Mouse (Mus musculus): ENCODE data around the gene Palm2. TPM values are rescaled to one million over a fixed set of nuclear protein-coding genes. Genes with fewer than 3 reads are reported as not detected.

Palm2 gene
- total RNA-seq, 1 experiment from 2014 or later = not detected

GRCm38 (mm10) chr4:57561055-57561454 lies 127.0 kb downstream of the Palm2 start:
- no peak for ATAC-seq (ENCODE audit: extremely low read depth, insufficient number of reproducible peaks, low FRiP score, poor library complexity, severe bottlenecking)

- ATAC-seq (ENCODE audit: extremely low read depth, insufficient number of reproducible peaks, low FRiP score, poor library complexity, severe bottlenecking) = no peak
These were observed 131.2 kb downstream of the Palm2 start for GRCm38 (mm10) chr4:57565283-57565682.

- no peak for ATAC-seq (ENCODE audit: extremely low read depth, insufficient number of reproducible peaks, low FRiP score, poor library complexity, severe bottlenecking)
These were observed 131.8 kb downstream of the Palm2 start for GRCm38 (mm10) chr4:57565811-57566210.

DNA sequence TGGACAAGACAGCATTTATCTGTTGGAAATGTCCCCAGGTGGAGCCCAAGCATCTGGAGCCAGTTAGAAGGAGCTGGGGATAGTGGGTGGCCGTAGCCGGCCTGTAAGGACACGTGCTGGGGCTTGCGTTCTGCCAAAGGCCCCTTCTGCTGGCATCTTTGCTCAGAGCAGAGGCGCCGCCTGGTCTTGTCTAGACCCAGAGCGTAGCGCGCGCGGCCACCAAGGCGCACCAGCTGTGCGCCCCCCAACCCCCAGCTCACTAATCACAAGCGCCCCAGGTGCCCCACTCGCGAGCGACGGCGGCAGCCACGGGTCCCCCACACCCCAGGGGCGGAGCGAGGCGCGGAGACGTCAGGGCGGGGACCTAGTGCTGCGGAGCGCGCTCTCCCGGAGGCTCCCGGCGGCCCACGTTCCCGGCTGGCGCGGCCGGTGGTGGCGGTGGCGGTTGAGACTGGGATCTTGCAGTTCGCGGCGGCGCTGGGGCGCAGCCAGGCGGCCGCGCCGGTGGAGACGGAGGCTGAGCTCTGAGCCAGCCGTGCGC lies 133.7 kb downstream of the Palm2 start, which contains the start of gene Pakap:
TSS of gene Pakap (plus strand) at position 514 of the 541 bp plus-strand sequence.
- no peak for ATAC-seq (ENCODE audit: extremely low read depth, insufficient number of reproducible peaks, low FRiP score, poor library complexity, severe bottlenecking)

DNA sequence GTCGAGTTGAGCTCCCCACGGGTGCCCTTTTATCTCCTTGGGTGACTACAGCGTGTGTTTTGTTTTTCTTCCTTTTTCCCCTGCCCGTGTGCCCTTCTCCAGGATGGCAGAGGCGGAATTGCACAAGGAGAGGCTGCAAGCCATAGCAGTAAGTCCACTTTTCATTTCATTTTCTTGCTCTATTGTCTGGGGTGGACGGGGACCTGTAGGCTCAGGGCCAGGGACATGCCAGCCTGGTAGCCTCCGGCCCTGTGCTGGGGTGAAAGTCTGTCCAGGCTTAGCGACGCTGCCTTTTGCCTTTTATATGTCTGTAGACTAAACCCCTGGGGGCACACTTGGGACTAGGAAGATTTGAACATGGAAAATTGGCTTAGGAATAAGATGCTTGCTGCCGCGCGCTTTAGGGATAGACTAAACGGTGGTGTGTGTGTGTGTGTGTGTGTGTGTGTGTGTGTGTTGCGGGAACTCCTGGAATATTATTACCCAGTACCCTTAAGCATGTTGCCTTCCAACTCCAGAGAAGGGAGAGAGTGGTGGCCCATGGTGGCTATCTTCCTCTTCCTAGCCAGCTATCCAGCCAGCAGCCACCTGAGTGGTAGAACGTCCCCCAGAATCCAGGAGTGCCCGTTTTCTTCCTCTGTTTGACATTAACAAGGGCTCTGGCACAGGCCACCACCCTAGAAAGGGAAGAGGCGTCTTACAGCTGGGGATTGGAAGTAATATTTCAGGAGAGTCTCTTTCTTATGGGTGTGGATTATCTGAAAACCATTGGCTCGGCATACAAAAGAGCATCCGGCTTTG lies 134.4 kb downstream of the Palm2 start:
- no peak for ATAC-seq (ENCODE audit: extremely low read depth, insufficient number of reproducible peaks, low FRiP score, poor library complexity, severe bottlenecking)

GRCm38 (mm10) chr4:57569069-57569355 lies 135.0 kb downstream of the Palm2 start:
- ATAC-seq (ENCODE audit: extremely low read depth, insufficient number of reproducible peaks, low FRiP score, poor library complexity, severe bottlenecking) = no peak

- ATAC-seq (ENCODE audit: extremely low read depth, insufficient number of reproducible peaks, low FRiP score, poor library complexity, severe bottlenecking) = no peak
These were observed 135.7 kb downstream of the Palm2 start for GRCm38 (mm10) chr4:57569711-57570110.

DNA sequence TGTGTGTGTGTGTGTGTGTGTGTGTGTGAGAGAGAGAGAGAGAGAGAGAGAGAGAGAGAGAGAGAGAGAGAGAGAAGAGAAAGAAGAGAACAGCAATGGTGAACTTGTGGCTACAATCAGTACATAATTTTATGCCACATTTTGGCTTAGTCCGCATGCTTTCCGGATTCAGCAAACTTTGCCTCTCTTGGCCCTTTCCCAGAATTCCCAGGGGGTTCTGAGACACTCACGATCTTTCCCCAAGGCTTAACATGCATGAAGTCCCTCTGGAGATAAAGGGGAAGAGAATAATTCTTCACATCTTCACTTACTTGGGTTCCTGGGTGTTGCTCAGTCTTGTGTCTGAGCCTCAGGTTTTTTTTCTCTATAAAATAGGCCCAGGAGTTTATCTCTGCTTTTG lies 136.2 kb downstream of the Palm2 start:
- no peak for ATAC-seq (ENCODE audit: extremely low read depth, insufficient number of reproducible peaks, low FRiP score, poor library complexity, severe bottlenecking)

DNA sequence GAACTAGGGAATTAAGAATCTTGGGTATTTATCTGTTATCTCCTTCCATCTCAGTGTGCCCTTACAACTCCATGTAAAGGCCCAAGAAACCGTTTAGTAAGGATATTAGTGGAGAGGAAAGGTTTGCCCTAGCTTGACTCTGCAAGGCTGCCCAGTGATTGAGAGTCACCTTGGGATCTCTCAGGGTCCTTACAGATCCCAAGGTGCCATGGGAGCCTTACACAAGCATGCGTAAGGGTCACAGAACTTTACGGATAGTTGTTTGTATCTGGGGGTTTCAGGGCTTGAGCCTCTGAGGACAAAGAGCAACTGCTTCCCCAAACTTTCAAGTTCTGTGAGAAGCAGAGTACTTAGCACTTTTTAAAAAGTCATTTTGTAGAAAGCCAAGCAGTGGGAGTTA lies 140.1 kb downstream of the Palm2 start:
- ATAC-seq (ENCODE audit: extremely low read depth, insufficient number of reproducible peaks, low FRiP score, poor library complexity, severe bottlenecking) = no peak

- ATAC-seq (ENCODE audit: extremely low read depth, insufficient number of reproducible peaks, low FRiP score, poor library complexity, severe bottlenecking) = no peak
These were observed 140.6 kb downstream of the Palm2 start for GRCm38 (mm10) chr4:57574646-57575045.

DNA sequence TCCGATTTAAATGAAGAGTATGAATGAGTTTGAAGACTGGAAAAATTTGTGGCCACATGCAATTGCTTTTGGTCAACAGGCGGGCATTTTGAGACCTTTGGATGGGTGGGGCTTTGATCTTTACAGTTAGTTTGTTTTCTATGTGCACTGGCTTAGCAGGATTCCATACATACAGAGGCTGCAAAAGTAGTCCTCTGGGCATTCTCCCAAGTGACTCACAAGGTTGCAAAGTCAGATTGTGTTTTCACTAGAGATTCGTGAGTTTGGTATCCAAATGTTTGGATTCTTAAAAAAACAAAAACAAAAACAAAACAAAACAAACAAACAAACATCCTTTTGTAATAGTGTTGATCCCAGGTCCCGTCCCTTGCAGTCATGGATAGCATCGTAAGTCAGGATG lies 141.6 kb downstream of the Palm2 start:
- ATAC-seq (ENCODE audit: extremely low read depth, insufficient number of reproducible peaks, low FRiP score, poor library complexity, severe bottlenecking) = no peak

DNA sequence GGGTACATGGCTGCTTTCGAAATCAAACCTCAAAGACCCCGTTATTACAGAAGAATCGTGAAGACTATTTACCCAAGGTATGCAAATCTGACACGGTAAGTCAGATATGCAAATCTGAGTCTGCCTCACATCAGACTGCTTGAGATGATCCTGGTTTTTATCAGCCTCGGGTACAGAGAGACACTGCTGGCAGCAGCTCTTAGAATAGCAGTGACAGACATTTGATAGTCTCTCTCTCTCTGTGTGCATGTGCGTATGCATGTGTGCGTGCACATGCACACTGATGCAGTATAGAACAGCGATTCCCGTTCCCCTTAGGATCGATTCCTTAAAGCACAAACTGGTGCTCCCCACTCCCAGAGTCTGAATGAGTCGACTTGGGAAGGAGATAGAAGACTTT lies 142.0 kb downstream of the Palm2 start:
- ATAC-seq (ENCODE audit: extremely low read depth, insufficient number of reproducible peaks, low FRiP score, poor library complexity, severe bottlenecking) = no peak

DNA sequence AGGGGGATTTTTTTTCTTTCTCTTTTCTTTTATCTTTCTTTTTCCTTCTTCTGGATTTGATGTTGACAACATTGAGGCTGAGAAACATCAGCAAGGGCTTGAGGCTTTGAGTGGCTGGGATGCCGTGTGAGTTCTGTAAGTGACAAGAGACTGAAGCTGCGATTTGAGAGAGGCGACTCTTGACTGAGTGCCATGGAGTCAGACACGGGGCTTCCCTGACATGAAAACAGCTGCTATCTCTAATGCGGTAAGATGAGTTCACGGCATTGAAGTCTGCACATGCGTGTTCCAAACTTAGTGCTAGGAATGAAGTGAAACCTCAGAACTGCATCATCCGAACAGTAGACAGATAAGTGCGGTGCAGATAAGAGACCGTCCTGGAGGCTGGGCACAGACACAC lies 145.6 kb downstream of the Palm2 start:
- ATAC-seq (ENCODE audit: extremely low read depth, insufficient number of reproducible peaks, low FRiP score, poor library complexity, severe bottlenecking) = no peak

DNA sequence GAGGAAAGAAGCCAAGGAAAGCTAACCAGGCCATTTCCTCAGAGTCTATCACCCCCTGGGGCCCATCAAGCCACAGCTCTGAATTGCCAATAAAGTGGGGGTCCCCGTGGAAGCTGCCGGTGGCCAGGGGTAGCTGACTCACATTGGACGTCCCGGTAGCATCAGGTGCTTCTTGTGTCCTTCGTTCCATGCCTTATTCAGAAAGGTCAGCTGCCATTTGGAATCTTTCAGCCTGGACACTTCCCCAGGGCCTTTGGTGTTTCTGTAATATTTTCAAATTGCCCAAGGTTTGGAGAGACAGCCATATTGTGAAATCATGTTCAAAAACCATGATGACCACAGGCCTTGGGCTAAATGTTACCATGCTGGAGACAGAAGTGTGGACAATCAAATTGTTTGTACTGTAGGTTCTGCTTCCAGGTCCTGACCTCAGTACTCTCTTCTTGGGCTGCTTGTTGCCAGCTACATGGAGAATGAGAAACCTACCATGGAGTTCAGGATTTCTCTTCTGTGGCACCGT lies 151.3 kb downstream of the Palm2 start:
- ATAC-seq (ENCODE audit: extremely low read depth, insufficient number of reproducible peaks, low FRiP score, poor library complexity, severe bottlenecking) = no peak

DNA sequence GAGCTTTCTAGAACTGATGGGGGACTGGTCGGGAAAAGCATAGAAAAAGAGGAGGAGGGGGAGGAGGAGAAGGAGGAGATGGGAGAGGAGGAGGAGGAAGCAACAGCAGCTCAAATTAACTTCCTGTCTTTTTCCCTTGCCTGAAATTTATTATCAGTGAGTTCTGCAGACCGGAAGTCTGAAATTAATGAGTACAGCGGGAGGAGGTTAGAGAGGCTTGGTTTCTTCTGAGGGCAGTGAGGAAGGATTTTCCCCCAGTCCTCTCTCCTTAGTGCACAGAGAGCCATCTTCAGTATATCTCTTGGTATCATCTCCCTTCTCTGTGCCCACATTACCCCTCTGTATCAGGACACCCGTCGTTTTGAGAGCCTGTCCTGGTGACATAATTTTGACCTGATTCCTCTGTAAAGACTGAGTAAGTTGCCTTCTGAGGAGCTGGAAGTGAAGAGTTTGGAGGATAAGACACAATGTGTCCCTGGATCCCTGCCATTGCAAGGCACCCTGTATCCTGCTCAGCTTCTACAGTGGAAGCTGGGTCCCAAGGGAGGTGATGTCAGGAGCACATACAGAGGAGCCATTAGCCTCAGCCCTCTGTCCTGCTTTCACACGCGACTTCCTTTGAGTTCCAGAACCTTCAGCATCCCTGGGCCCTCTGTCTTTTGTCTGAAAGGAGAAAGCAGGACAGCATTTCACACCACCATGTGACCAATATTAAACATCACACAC lies 153.0 kb downstream of the Palm2 start:
- no peak for ATAC-seq (ENCODE audit: extremely low read depth, insufficient number of reproducible peaks, low FRiP score, poor library complexity, severe bottlenecking)

DNA sequence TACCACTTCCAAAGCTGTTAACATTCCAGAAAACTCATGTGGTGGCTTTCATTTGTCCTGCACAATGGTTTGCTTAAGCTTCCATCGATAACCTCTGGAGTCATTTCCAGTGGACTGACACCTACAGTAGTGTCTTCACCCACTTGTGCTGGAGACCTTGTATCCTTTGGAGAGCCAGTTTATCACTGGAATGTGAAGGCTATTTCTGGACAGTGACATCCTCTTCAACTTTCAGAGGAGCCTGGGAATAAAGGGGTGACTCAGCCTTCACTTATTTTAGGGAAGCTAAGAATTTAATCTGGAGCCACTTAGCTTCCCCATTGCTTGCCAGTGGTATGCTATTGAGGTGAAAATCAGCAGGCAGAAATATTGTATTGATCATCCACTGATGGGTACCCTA lies 154.3 kb downstream of the Palm2 start:
- ATAC-seq (ENCODE audit: extremely low read depth, insufficient number of reproducible peaks, low FRiP score, poor library complexity, severe bottlenecking) = no peak

DNA sequence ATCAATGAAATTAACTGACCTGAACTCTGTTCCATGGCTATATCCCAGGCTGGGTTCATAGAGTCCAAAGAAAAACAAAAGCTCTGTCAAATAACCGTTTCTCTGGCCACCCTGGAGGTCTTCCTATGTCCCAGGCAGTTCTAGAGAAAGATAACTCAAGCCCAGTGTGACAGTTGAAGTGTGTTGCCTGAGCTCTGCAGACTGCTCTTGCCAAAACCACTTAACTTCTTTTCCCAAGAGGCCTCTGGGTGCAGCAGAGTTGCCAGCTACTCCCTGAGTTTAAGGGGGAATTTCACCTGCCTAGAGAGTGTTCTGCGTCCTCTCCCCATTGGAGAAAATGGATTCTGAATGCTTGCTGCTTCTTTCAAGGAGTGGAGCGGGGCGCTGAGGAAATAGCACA lies 158.7 kb downstream of the Palm2 start:
- no peak for ATAC-seq (ENCODE audit: extremely low read depth, insufficient number of reproducible peaks, low FRiP score, poor library complexity, severe bottlenecking)

DNA sequence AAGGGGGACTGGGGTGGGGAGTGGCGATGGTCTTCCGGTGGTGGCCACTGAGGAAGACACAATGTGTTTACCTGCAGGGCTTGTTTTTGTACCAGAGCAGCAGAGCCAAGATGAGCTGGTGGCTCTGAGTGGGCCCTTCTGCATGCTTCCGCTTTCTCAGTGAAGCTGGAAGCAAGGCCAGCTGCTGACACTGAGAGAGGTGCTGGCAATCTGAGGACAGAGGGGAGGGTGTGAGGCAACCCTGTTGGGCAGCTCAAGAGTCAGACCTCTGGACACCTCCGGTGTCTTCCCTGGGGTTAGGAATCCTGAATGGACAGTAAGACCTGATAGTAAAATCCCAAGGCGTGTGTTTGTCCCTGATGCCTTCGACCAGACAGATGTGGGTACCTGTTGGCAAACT lies 165.9 kb downstream of the Palm2 start:
- no peak for ATAC-seq (ENCODE audit: extremely low read depth, insufficient number of reproducible peaks, low FRiP score, poor library complexity, severe bottlenecking)

GRCm38 (mm10) chr4:57600685-57601457 lies 166.8 kb downstream of the Palm2 start:
- ATAC-seq (ENCODE audit: extremely low read depth, insufficient number of reproducible peaks, low FRiP score, poor library complexity, severe bottlenecking) = no peak
